Mouse (Mus musculus): Measurements from ENCODE around the gene Thy1. TPM values are rescaled to one million over a fixed set of nuclear protein-coding genes. Genes with fewer than 3 reads are reported as not detected.

The Thy1 gene
- total and polyA plus RNA-seq, 2 experiments: 0.46 to 3.2 TPM

DNA sequence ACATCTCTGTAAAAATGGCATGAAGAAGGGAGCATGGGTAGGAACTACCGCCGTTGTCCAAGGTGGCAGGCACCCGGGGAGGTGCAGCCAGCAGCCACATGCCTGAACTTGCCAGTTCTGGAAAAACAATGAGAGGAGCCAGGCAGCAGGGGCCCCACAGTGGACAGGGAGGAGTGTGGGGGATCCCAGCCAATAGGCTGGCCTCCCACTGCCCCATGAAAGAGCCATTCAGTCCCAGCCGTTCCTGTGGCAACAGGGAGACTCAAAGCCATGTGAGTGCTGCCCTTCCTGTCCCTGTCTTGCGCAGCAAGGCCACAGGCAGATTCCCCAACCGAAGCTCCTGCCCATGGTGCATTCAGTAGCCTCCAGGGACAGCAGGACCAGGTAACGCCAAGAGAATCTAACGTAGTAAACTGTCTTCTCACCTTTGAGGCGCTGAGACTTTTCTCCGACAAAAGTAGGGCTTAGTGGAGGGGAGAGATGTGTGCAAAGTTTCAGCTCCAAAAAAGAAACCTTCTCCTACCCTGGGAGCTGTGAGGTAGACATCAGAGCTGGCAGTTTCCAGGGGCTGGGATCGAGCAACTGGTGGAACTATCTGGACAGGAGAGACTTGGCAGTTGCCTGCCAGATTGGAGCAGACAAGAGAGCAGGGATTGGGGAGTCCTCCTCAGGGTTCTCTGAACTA, 28.9 kb downstream of the Thy1 start:
- Histone ChIP-seq H3K9ac (ENCODE audit: low read depth, low read length) (no peak overlapping the region), H3K4me1 (ENCODE audit: control insufficient read depth, insufficient read depth, low read length) (peaks cover 4% of the 10 kb centered on the region; the same call in 1 of the 2 replicates), H3K27ac (replicated peaks; ENCODE audit: insufficient read depth, low read depth, low read length) (no peak overlapping the region), H3K36me3 (ENCODE audit: control insufficient read depth, insufficient read depth, low read length) (no peaks in the 10 kb centered on the region), H3K79me2 (ENCODE audit: control insufficient read depth, insufficient read depth, low read length) (no peaks in the 10 kb centered on the region), H3K27me3 (ENCODE audit: control insufficient read depth, insufficient read depth, low read length) (no peaks in the 10 kb centered on the region), H3K4me3 (ENCODE audit: insufficient read depth, low read depth, low read length) (no peak overlapping the region)
- no peak for TF ChIP-seq CTCF (IDR thresholded peaks at IDR 0.05; ENCODE audit: low read depth, low read length)
- 67% methylated on average over 11 of the region's 11 CpGs for WGBS
- DNase-seq (ENCODE audit: extremely low read depth, low read depth, low spot score): no peak

GRCm38 (mm10) chr9:44072599-44072915, 29.4 kb downstream of the Thy1 start:
- Histone ChIP-seq H3K27me3 (ENCODE audit: control insufficient read depth, insufficient read depth, low read length) (no peaks in the 10 kb centered on the region), H3K4me3 (ENCODE audit: insufficient read depth, low read depth, low read length) (no peak overlapping the region), H3K9ac (ENCODE audit: low read depth, low read length) (no peak overlapping the region), H3K27ac (replicated peaks; ENCODE audit: insufficient read depth, low read depth, low read length) (no peak overlapping the region), H3K36me3 (ENCODE audit: control insufficient read depth, insufficient read depth, low read length) (no peaks in the 10 kb centered on the region), H3K4me1 (ENCODE audit: control insufficient read depth, insufficient read depth, low read length) (peaks cover 4% of the 10 kb centered on the region; the same call in 1 of the 2 replicates), H3K79me2 (ENCODE audit: control insufficient read depth, insufficient read depth, low read length) (no peaks in the 10 kb centered on the region)
- no peak for DNase-seq (ENCODE audit: extremely low read depth, low read depth, low spot score)
- 72% methylated on average over 4 of the region's 4 CpGs for WGBS
- TF ChIP-seq CTCF (IDR thresholded peaks at IDR 0.05; ENCODE audit: low read depth, low read length) (no peak), POLR2A (IDR thresholded peaks at IDR 0.05; ENCODE audit: extremely low read depth, insufficient read depth, low read length) (no peak)

- TF ChIP-seq POLR2A (IDR thresholded peaks at IDR 0.05; ENCODE audit: extremely low read depth, insufficient read depth, low read length) (no peak), CTCF (IDR thresholded peaks at IDR 0.05; ENCODE audit: low read depth, low read length) (no peak)
- Histone ChIP-seq H3K27ac (replicated peaks; ENCODE audit: insufficient read depth, low read depth, low read length) (no peak overlapping the region), H3K79me2 (ENCODE audit: control insufficient read depth, insufficient read depth, low read length) (no peaks in the 10 kb centered on the region), H3K4me1 (ENCODE audit: control insufficient read depth, insufficient read depth, low read length) (peaks cover 7% of the 10 kb centered on the region; the same call in 1 of the 2 replicates), H3K4me3 (ENCODE audit: insufficient read depth, low read depth, low read length) (no peak overlapping the region), H3K36me3 (ENCODE audit: control insufficient read depth, insufficient read depth, low read length) (no peaks in the 10 kb centered on the region), H3K27me3 (ENCODE audit: control insufficient read depth, insufficient read depth, low read length) (no peaks in the 10 kb centered on the region), H3K9ac (ENCODE audit: low read depth, low read length) (no peak overlapping the region)
- DNase-seq (ENCODE audit: extremely low read depth, low read depth, low spot score): no peak
- WGBS: 82% methylated on average over 5 of the region's 5 CpGs
Observed at GRCm38 (mm10) chr9:44073115-44073514, 29.9 kb downstream of the Thy1 start.

DNA sequence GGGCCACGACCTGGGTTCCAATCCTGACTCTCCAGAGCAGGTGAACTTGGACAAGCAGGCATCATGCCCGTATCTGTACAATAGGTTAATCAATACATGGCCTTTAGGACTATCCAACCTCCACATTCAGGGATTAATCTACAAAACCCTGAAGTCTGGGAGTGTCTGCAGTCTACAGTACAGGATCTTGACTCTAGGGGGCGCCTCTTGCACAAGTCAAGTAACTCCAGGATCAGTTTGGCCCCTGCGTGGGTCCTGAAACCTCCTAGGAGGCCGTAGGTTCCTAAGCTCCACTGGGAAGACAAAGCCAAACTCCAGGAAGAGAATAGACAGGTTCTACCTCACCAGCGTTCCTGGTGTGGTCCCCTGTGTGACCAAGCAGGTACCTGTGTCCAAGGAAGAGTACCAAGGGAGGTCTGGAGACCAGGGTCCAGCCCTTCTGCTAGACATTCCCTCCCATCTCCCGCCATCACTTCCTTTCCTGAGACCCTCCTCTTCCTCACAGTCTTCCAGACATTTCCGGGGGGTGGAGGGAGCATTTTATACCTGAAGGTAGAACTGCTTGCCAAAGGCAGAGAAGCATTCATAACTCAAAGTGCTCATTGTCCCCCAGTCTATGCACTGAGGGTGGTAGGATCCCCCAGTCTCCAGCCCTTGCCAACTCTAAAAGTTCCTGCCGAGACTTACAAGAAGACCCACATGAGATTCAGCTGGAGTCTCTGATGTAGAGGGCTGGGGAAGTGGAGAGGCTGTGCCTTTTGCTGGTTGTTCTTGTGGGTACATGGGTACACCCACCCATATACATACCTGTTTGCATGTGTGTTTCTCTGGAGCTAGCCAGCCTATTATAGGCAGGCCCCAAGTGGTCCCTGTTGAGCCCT, 31.5 kb downstream of the Thy1 start:
- peak; percentile 54 for DNase-seq (ENCODE audit: extremely low read depth, low read depth, low spot score)
- H3K27me3 ChIP-seq (ENCODE audit: control insufficient read depth, insufficient read depth, low read length): no peaks in the 10 kb centered on the region
- WGBS: 61% methylated on average over 9 of the region's 9 CpGs
- no peaks in the 10 kb centered on the region for H3K79me2 ChIP-seq (ENCODE audit: control insufficient read depth, insufficient read depth, low read length)
- H3K4me1 ChIP-seq (ENCODE audit: control insufficient read depth, insufficient read depth, low read length): peaks cover 19% of the 10 kb centered on the region
- TF ChIP-seq CTCF (IDR thresholded peaks at IDR 0.05; ENCODE audit: low read depth, low read length) (peak; percentile 44), POLR2A (IDR thresholded peaks at IDR 0.05; ENCODE audit: extremely low read depth, insufficient read depth, low read length) (no peak)
- H3K36me3 ChIP-seq (ENCODE audit: control insufficient read depth, insufficient read depth, low read length): no peaks in the 10 kb centered on the region
- no peak overlapping the region for H3K27ac ChIP-seq (replicated peaks; ENCODE audit: insufficient read depth, low read depth, low read length)
- H3K4me3 ChIP-seq (ENCODE audit: insufficient read depth, low read depth, low read length): no peak overlapping the region
- no peak overlapping the region for H3K9ac ChIP-seq (ENCODE audit: low read depth, low read length)

DNA sequence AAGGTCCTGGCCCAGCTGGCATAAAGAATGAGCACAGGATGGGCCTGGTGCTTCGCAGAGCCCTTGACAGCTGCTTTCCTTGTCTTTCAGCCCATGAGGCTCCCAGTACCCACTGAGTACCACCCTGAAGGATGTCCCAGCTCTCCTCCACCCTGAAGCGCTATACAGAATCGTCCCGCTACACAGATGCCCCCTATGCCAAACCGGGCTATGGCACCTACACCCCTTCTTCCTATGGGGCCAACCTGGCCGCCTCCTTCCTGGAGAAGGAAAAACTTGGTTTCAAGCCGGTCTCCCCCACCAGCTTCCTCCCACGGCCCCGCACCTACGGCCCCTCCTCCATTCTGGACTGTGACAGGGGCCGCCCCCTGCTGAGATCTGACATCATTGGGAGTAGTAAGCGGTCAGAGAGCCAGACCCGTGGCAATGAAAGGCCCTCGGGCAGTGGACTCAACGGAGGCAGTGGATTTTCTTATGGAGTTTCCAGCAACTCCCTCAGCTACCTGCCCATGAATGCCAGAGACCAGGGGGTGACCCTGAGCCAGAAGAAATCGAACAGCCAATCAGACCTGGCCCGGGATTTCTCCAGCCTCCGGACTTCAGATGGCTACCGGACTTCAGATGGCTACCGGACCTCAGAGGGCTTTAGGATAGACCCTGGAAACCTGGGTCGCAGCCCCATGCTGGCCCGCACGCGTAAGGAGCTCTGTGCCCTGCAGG, 32.3 kb downstream of the Thy1 start:
- 89% methylated on average over 24 of the region's 24 CpGs for WGBS
- no peak overlapping the region for H3K9ac ChIP-seq (ENCODE audit: low read depth, low read length)
- H3K27me3 ChIP-seq (ENCODE audit: control insufficient read depth, insufficient read depth, low read length): no peaks in the 10 kb centered on the region
- TF ChIP-seq POLR2A (IDR thresholded peaks at IDR 0.05; ENCODE audit: extremely low read depth, insufficient read depth, low read length) (no peak), CTCF (IDR thresholded peaks at IDR 0.05; ENCODE audit: low read depth, low read length) (no peak)
- no peaks in the 10 kb centered on the region for H3K36me3 ChIP-seq (ENCODE audit: control insufficient read depth, insufficient read depth, low read length)
- H3K27ac ChIP-seq (replicated peaks; ENCODE audit: insufficient read depth, low read depth, low read length): no peak overlapping the region
- no peaks in the 10 kb centered on the region for H3K79me2 ChIP-seq (ENCODE audit: control insufficient read depth, insufficient read depth, low read length)
- DNase-seq (ENCODE audit: extremely low read depth, low read depth, low spot score): no peak
- H3K4me3 ChIP-seq (ENCODE audit: insufficient read depth, low read depth, low read length): no peak overlapping the region
- peaks cover 19% of the 10 kb centered on the region for H3K4me1 ChIP-seq (ENCODE audit: control insufficient read depth, insufficient read depth, low read length)
